Mouse (Mus musculus): ENCODE results near the gene Dpm3.

GRCm38 (mm10) chr3:89227307-89228179 lies 31.6 kb upstream of the Dpm3 start:
- no peak for TF ChIP-seq POLR2A (IDR thresholded peaks at IDR 0.05; ENCODE audit: low read depth, low read length)
- TF ChIP-seq CTCF (IDR thresholded peaks at IDR 0.05; ENCODE audit: extremely low read depth, insufficient read depth, insufficient read length, insufficient replicate concordance): no peak

All from spleen, adult 2 months (tissue).